Mouse (Mus musculus): Measurements from ENCODE around the gene Exph5. TPM values are rescaled to one million over a fixed set of nuclear protein-coding genes. Genes with fewer than 3 reads are reported as not detected.

Exph5 gene
- polyA plus RNA-seq, 1 experiment from 2014 or later, result 0.46 TPM

DNA sequence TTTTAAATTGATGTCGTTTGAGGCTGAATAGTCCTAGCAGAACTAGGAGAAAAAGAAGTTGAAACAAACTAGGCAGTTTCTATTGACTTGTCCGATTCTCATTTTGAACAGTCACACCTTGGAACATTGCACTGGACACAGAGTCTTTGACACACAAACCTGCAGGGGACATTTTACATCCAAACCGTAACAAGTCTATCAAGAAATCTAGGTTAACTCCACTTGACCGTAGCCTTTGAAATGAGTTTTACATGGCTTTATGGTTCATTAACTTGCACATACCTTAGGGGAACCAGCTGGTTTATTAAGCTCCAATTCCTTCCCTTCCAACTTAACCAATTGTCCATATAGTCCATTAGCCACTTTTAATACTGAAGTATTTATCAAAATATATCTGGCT lies 99.2 kb downstream of the Exph5 start:
- ATAC-seq, result no peak
- H3K27me3 ChIP-seq (replicated peaks), result no peaks in the 10 kb centered on the region
- 0 out of 2 replicates have a peak, but pooled peaks cover 4% of the 10 kb centered on the region for H3K36me3 ChIP-seq
- no peak overlapping the region for H3K4me3 ChIP-seq
- no peaks in the 10 kb centered on the region for H3K9me3 ChIP-seq (replicated peaks)
- no peak overlapping the region for H3K4me2 ChIP-seq
- 76% methylated on average over 4 of the region's 4 CpGs for WGBS (ENCODE audit: insufficient replicate concordance)
- no peak overlapping the region for H3K9ac ChIP-seq
- no peak overlapping the region for H3K27ac ChIP-seq
- H3K4me1 ChIP-seq, result peaks cover 28% of the 10 kb centered on the region; the same call in 1 of the 2 replicates

DNA sequence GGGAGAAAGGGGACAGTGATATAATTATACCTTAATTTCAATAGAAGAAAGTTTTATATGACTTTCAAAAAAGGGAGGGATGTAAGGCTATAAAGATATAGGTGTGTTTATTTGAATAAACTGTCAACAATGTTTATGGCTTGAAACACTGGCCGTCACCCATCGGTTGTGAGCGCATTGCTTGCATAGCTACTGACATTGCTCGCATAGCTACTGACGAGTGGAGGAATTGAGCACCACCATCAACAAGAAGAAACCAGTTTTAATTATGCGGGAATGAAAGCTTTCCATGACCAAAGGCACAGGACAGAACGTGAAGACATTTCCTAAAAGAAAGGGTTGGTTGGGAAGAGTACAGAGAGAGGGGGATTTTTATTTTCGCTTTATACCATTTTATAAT lies 99.7 kb downstream of the Exph5 start:
- Histone ChIP-seq H3K4me1 (peaks cover 29% of the 10 kb centered on the region; the same call in 1 of the 2 replicates), H3K9me3 (replicated peaks) (no peaks in the 10 kb centered on the region), H3K9ac (no peak overlapping the region), H3K4me3 (no peak overlapping the region), H3K27me3 (replicated peaks) (no peaks in the 10 kb centered on the region), H3K27ac (no peak overlapping the region), H3K36me3 (0 out of 2 replicates have a peak, but pooled peaks cover 4% of the 10 kb centered on the region), H3K4me2 (no peak overlapping the region)
- no peak for ATAC-seq
- WGBS (ENCODE audit: insufficient replicate concordance), result 85% methylated on average over 8 of the region's 8 CpGs

DNA sequence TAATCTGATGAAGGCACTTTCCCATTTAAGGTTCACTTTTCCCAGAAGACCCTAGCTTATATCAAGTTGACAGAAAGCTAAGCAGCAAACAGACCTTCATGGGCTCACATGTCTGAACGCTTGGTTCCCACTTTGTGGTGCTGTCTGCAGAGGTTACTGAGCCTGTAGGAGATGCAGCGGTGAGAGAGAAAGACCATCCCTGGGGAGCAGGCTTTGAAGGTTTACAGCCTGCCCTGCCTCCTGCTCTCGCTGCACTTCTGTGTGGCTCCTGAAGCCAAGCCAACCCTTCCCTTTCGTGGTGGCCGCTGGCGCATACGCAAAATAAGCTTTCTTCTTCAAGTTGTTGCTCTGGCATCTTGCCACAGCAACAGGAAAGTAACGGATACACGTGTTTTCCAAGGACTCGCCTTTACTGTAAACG lies 100.8 kb downstream of the Exph5 start, which contains the start of gene 4930550C14Rik:
TSS of gene 4930550C14Rik (plus strand) at position 35 of the 421 bp plus-strand sequence.
- Histone ChIP-seq H3K9ac (no peak within 1 kb of the TSS), H3K4me3 (no peak within 1 kb of the TSS)

DNA sequence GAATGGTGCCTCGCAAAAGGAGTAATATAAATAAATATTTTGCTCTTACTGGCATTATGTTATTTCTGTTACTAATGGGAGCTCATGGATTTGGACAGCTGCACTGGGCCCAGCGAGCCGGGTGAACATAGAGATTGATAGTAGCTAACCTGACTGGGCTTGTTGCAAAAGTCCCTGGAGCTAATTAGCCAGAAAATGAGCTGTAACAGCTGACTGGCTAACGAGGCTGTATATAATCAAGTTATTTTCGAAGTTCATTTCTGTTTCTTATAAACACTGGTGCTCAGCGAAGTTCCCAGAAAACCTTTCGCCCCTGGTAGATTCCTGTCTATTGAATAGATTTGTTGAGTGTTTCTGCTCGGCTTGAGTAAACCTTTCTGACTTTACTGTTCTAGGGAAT lies 101.5 kb downstream of the Exph5 start:
- no peak overlapping the region for H3K4me2 ChIP-seq

More for the DNA sequence above, 100.8 kb downstream of the Exph5 start, which contains the start of gene 4930550C14Rik:
- H3K27me3 ChIP-seq (replicated peaks), result no peaks in the 10 kb centered on the region
- H3K4me1 ChIP-seq, result peaks cover 29% of the 10 kb centered on the region; the same call in 1 of the 2 replicates
- no peaks in the 10 kb centered on the region for H3K9me3 ChIP-seq (replicated peaks)
- H3K36me3 ChIP-seq, result 0 out of 2 replicates have a peak, but pooled peaks cover 4% of the 10 kb centered on the region
- 45% methylated on average over 11 of the region's 11 CpGs for WGBS (ENCODE audit: insufficient replicate concordance)
- no peak for ATAC-seq
- no peak within 1 kb of the TSS for H3K27ac ChIP-seq
- H3K4me2 ChIP-seq, result 0 out of 2 replicates have a peak within 1 kb of the TSS, but pooled peaks have one; percentile 16

DNA sequence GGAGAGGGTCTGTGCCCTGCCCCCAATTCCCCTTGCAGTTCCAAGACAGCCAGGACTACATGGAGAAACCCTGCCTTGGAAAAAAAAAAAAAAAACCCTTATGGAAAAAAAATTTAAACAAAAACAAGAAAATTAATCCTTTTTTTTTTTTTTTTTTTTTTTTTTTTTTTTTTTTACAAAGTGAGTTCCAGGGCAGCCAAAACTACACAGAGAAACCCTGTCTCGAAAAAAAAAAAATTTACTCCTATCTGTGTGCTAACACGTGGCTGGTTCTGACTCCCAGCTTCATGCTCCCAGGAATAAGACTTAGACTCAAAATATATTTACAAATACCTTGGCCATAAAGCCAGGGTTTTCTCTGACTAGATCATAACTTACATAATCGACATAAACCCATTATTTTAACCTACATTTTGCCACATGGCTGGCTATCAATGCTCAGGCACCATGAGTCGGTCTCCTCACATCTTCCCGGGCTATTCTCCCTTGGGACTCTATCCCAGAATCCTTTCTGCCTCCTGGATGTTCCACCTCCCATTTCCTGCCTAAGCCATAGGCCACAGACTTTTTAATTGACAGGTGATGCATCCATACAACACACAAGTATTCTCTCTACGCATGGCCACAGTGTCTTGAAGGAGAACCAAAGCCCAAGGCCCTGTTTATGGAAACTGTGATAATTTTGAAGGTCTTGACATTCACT lies 102.7 kb downstream of the Exph5 start:
- H3K4me2 ChIP-seq, result no peak overlapping the region
- H3K4me1 ChIP-seq, result peaks cover 36% of the 10 kb centered on the region
- no peak overlapping the region for H3K4me3 ChIP-seq
- H3K36me3 ChIP-seq, result 0 out of 2 replicates have a peak, but pooled peaks cover 4% of the 10 kb centered on the region
- no peaks in the 10 kb centered on the region for H3K9me3 ChIP-seq (replicated peaks)
- H3K9ac ChIP-seq, result no peak overlapping the region
- WGBS (ENCODE audit: insufficient replicate concordance), result 72% methylated on average over 6 of the region's 6 CpGs
- ATAC-seq, result no peak
- H3K27ac ChIP-seq, result no peak overlapping the region
- H3K27me3 ChIP-seq (replicated peaks), result no peaks in the 10 kb centered on the region

More for the DNA sequence above, 101.5 kb downstream of the Exph5 start:
- WGBS (ENCODE audit: insufficient replicate concordance), result 81% methylated on average over 8 of the region's 8 CpGs
- Histone ChIP-seq H3K9ac (no peak overlapping the region), H3K27ac (no peak overlapping the region), H3K4me3 (no peak overlapping the region), H3K4me1 (peaks cover 28% of the 10 kb centered on the region; the same call in 1 of the 2 replicates), H3K9me3 (replicated peaks) (no peaks in the 10 kb centered on the region), H3K36me3 (0 out of 2 replicates have a peak, but pooled peaks cover 4% of the 10 kb centered on the region), H3K27me3 (replicated peaks) (no peaks in the 10 kb centered on the region)
- ATAC-seq, result no peak

DNA sequence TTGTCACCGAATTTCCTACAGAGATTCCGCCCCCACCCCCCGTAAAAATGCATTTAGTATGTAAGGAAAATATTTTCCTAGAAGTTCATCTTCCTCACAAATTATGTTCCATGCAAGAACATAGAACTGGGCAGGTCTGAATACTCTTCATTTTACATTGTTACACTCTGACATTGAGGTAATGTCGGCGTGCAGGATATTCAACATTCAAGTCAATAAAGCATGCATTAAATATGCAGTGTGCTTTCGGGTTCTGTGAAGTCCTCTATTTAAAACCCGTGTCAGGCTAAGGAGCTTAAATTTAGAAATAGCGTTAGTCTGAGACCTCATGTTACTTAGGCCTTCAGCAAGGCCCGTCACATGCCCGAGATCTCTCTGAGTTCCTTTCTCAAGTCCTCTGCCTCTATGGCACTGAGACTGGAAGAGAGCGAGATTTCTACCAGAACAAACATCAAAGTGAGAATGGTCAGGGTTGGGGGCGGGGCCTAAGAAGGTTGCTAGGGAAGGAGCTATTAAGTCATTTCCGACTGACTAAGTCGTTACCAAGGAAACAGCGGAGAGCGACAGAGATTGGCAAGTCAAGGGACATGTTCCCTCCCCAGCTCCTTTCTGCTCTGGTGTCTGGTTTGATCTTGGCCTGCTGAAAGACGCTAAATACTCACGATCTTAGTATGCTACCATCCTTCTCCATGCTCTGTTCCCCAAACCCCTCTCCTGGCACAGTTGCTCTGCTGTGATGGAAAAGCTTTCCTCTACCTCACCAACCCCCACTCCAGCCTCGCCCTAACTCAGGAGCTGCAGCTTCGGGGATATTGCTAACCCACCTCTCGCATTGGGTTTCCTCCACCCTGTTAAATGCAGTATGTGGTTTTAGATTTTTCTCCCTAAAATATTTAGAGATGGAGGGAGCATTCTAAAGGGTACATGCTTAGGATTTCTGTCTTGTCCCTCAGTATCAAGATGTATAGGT lies 103.6 kb downstream of the Exph5 start:
- peak overlapping the region; percentile 58 for H3K4me2 ChIP-seq
- H3K27me3 ChIP-seq (replicated peaks), result no peaks in the 10 kb centered on the region
- H3K27ac ChIP-seq, result no peak overlapping the region
- peaks cover 44% of the 10 kb centered on the region for H3K4me1 ChIP-seq
- H3K9me3 ChIP-seq (replicated peaks), result no peaks in the 10 kb centered on the region
- H3K4me3 ChIP-seq, result peak overlapping the region; percentile 35
- H3K9ac ChIP-seq, result no peak overlapping the region
- 0 out of 2 replicates have a peak, but pooled peaks have one; percentile 28 for ATAC-seq
- H3K36me3 ChIP-seq, result no peaks in the 10 kb centered on the region
- WGBS (ENCODE audit: insufficient replicate concordance), result 30% methylated on average over 21 of the region's 21 CpGs

DNA sequence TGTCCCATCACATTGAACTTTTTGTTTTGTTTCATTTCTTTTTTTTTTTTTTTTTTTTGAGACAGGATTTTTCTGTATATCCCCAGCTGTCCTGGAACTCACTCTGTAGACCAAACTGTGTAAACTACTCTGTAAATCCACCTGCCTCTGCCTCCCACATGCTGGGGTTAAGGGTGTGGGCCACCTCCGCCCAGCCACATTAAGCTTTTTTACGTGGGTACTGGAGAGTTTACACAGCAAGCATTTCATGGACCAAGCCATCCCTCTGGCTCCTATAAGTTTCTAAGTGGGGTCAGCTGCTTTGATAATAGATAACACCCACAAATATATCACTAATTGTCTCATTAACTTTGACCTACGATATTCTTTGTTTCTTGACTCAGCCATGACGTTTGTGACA lies 107.1 kb downstream of the Exph5 start:
- Histone ChIP-seq H3K4me3 (no peak overlapping the region), H3K9ac (no peak overlapping the region), H3K4me1 (peaks cover 52% of the 10 kb centered on the region), H3K36me3 (no peaks in the 10 kb centered on the region), H3K4me2 (no peak overlapping the region), H3K9me3 (replicated peaks) (no peaks in the 10 kb centered on the region), H3K27ac (no peak overlapping the region), H3K27me3 (replicated peaks) (no peaks in the 10 kb centered on the region)
- no peak for ATAC-seq
- 61% methylated on average over 4 of the region's 4 CpGs for WGBS (ENCODE audit: insufficient replicate concordance)

DNA sequence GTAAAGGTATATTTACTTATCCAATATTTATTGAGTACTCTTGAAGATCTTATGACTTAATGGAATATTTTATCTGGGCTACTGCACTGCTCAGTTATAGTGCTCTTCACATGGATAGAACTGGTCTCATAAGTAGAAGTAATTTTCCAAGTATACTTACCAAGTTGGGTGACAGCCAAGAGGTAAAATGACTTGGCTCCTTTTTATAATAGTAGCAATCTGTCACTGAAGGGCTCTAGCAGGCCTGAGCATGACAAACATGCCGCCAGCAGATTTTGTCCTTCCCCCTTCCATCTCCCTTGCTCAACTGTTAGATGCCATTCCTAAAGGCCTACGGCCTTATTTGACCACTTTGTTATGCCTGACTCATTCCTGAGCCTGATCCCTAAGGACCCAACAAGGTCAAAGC lies 107.5 kb downstream of the Exph5 start:
- no peak overlapping the region for H3K9ac ChIP-seq
- H3K27ac ChIP-seq, result peak overlapping the region; percentile 81
- H3K4me1 ChIP-seq, result peaks cover 52% of the 10 kb centered on the region
- no peaks in the 10 kb centered on the region for H3K27me3 ChIP-seq (replicated peaks)
- no peak; the same call in 1 of the 2 replicates for ATAC-seq
- H3K9me3 ChIP-seq (replicated peaks), result no peaks in the 10 kb centered on the region
- no peaks in the 10 kb centered on the region for H3K36me3 ChIP-seq
- H3K4me3 ChIP-seq, result no peak overlapping the region
- WGBS (ENCODE audit: insufficient replicate concordance), result 75% methylated on average over 2 of the region's 2 CpGs
- peak overlapping the region; percentile 53 for H3K4me2 ChIP-seq

DNA sequence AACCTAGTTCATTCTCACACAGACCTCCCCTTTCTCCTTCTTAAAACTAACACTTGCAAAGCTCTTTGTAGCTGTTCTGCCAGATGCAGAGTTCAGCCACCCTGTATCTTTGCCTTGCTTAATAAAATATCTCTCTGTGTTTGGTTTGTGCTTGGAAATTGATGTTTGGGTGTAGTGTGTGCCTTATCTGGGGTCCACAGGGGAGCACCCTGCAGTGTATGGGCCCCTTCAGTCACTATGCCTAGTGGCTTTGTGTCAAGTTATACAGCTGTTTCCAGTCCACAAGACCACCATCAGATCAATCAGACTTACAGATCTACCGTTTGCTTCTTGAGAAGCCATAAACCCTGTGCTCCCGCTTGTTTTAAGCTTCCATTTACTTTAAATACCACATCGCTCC lies 108.0 kb downstream of the Exph5 start:
- peak overlapping the region; percentile 53 for H3K4me2 ChIP-seq
- H3K27me3 ChIP-seq (replicated peaks), result no peaks in the 10 kb centered on the region
- peak; percentile 90 for ATAC-seq
- H3K36me3 ChIP-seq, result no peaks in the 10 kb centered on the region
- H3K27ac ChIP-seq, result peak overlapping the region; percentile 81
- peaks cover 50% of the 10 kb centered on the region for H3K4me1 ChIP-seq
- 49% methylated on average over 3 of the region's 3 CpGs for WGBS (ENCODE audit: insufficient replicate concordance)
- no peaks in the 10 kb centered on the region for H3K9me3 ChIP-seq (replicated peaks)
- H3K4me3 ChIP-seq, result 0 out of 2 replicates have a peak overlapping the region, but pooled peaks have one; percentile 8
- no peak overlapping the region for H3K9ac ChIP-seq

DNA sequence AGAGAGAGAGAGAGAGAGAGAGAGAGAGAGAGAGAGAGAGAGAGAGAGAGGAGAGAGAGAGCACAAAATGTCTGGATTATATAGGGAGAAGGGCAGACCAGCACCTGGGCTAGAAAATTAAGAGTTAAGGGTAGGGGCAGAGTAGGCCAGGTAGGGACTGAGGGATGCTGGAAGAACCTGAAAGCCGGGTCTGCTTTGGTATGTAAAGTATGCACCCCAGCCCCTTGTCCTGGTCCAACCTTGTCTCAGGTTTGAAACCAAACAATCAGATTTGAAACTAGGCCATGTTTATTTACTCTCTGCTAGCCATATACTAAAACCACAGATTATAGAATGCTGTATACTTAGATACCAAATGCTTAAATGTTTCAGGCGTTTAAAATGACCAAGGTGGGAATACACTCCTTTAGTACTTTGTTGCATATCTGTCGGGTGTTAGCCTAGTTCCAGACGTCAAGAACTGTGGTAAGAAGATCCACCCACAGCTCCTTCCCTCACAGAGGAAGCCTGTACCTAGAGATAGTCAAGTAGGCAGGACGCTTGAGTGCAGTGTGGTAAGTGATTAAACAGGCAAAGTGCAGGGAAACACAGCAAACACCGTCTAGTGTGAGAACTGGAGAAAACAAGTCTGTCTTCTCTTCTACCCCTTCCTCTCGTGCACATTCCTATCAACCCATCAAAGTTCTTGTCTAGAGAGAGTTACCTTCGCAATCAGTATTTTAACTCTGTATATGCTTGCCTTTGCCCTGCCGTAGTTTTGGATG lies 120.8 kb downstream of the Exph5 start:
- no peaks in the 10 kb centered on the region for H3K27me3 ChIP-seq (replicated peaks)
- peak overlapping the region; percentile 93 for H3K27ac ChIP-seq
- peak overlapping the region; percentile 63 for H3K4me2 ChIP-seq
- peak; percentile 100 for ATAC-seq
- H3K4me1 ChIP-seq, result peaks cover 49% of the 10 kb centered on the region
- peak overlapping the region; percentile 50 for H3K9ac ChIP-seq
- H3K4me3 ChIP-seq, result peak overlapping the region; percentile 40
- no peaks in the 10 kb centered on the region for H3K9me3 ChIP-seq (replicated peaks)
- H3K36me3 ChIP-seq, result no peaks in the 10 kb centered on the region
- WGBS (ENCODE audit: insufficient replicate concordance), result 9% methylated on average over 9 of the region's 9 CpGs

DNA sequence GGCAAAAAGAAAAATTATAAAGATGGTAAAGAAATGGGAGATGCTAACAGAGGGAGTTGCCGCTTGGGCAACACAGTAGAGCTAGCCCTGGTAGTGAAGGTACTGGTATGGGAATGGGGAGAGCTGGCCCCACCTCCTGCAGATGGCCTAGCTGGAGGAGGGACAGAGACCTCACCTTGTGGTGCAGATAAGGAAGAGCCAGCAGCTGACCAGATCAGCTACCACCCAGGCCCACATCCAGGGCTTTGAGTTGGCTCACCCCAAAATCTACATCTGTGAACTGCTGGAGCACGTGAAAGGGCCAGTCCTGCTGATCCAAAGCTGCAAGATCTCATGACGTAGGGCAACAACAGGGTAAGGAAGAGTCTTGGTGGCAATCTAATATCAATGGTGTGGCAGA lies 125.3 kb downstream of the Exph5 start:
- no peak overlapping the region for H3K4me2 ChIP-seq
- no peak overlapping the region; the same call in 1 of the 2 replicates for H3K27ac ChIP-seq
- H3K4me1 ChIP-seq, result peaks cover 42% of the 10 kb centered on the region
- H3K9ac ChIP-seq, result no peak overlapping the region
- peak; percentile 38; the same call in 1 of the 2 replicates for ATAC-seq
- 57% methylated on average over 3 of the region's 3 CpGs for whole genome bisulfite sequencing (ENCODE audit: insufficient replicate concordance)
- no peaks in the 10 kb centered on the region for H3K27me3 ChIP-seq (replicated peaks)
- H3K36me3 ChIP-seq, result no peaks in the 10 kb centered on the region
- no peaks in the 10 kb centered on the region for H3K9me3 ChIP-seq (replicated peaks)
- no peak overlapping the region for H3K4me3 ChIP-seq

All from liver, embryonic 12.5 days (tissue).